Mouse (Mus musculus): ENCODE measurements around the gene Plekhg1. TPM values are rescaled to one million over a fixed set of nuclear protein-coding genes. Genes with fewer than 3 reads are reported as not detected.
A peak's percentile ranks its signal among the peaks of the same experiment; 100 is the strongest.

Plekhg1 gene
- polyA plus RNA-seq, 1 experiment from 2014 or later = 9.1 TPM

DNA sequence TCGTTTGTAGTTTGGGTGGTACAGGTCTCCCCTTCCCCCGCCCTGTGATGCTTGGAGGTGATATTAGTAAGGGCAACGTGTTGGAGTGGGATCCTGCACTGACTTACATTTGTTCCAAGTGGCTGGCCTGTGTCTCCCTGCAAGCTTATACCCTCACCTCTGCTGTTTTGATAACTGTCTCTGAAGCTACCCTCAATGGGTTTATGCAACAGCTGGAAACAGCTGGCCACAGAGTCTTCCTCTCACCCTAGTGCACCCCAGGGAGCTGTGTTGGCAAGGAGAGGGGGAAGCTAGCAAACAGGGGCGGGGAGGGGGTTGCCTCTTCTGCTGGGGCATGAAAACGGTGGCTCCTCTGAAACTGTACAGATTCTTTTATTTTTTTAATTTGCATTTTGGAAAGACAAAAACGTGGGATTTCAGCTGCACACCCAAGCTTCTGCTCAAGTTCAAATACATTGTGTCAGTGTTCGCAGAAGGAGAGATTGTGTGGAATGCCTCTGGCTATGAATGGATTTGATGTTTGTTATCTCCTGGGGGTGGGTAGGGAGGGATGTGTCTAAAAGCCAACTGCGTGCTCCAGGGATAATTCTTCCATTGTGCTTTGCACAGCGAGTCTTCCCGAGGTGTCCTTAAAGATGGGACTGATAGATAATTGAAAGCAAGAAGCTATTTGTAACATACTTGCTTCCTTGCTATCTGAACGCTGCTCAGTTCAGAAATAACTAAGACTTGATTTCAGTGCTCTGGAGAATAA, 119.0 kb downstream of the Plekhg1 start:
- ATAC-seq (ENCODE audit: low FRiP score) (no peak), DNase-seq (ENCODE audit: low spot score) (no peak)
- Histone ChIP-seq H3K27ac (no peak overlapping the region), H3K4me3 (replicated peaks; ENCODE audit: low read length) (no peak overlapping the region), H3K36me3 (replicated peaks; ENCODE audit: control insufficient read depth, insufficient read depth) (no peaks in the 10 kb centered on the region), H3K27me3 (ENCODE audit: control insufficient read depth, insufficient read depth, low read length) (no peaks in the 10 kb centered on the region), H3K4me2 (replicated peaks) (no peak overlapping the region), H3K9ac (no peak overlapping the region), H3K9me3 (ENCODE audit: control insufficient read depth, low read length) (no peaks in the 10 kb centered on the region), H3K4me1 (replicated peaks; ENCODE audit: control insufficient read depth, insufficient read depth, low read length) (peaks cover 15% of the 10 kb centered on the region)
- 28% methylated on average over 11 of the region's 11 CpGs for WGBS

DNA sequence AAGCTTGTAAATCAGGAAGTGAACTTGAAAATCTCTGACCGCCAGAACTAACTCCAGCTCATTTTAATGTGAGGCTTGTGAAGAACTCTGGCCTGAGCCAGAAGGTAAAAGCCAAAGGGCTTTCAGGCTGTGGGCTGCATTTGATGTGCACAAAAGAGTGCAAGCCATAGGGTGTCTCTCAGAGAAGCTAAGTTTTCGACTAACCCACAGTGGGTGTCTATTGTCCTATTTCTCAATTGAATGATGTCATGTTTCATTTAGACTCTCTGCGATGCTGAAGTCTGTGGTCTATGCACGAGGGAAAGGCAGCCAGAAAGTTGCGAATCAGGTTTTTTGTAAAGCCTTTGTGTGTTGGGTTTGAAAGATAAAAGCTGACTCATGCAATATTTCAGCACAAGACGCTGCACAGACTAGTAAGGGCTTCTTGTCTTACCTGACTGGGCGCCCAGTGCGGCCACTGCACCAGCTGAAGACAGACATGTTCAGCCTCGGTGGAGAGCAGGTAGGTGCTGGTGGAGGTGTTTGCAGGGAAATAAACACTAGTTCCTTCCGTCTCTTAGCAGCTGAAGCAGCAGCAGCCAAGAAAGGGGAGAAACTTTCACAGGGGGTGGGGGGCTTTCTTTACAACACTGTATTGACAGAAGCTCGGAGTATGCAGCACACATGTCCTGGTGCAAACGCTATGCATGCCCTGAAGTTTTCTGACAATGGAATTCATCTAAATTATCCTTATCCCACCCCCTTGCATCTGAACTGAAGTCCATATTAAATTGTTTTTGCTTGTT, 123.4 kb downstream of the Plekhg1 start:
- Histone ChIP-seq H3K4me2 (replicated peaks) (peak overlapping the region; percentile 46), H3K9me3 (ENCODE audit: control insufficient read depth, low read length) (no peaks in the 10 kb centered on the region), H3K4me1 (replicated peaks; ENCODE audit: control insufficient read depth, insufficient read depth, low read length) (peaks cover 11% of the 10 kb centered on the region), H3K27ac (peak overlapping the region; percentile 9), H3K4me3 (replicated peaks; ENCODE audit: low read length) (peak overlapping the region; percentile 10; the same call in 1 of the 2 replicates), H3K9ac (0 out of 2 replicates have a peak overlapping the region, but pooled peaks have one; percentile 18), H3K27me3 (ENCODE audit: control insufficient read depth, insufficient read depth, low read length) (no peaks in the 10 kb centered on the region), H3K36me3 (replicated peaks; ENCODE audit: control insufficient read depth, insufficient read depth) (no peaks in the 10 kb centered on the region)
- peak; percentile 62 for DNase-seq (ENCODE audit: low spot score)
- 8% methylated on average over 12 of the region's 12 CpGs for WGBS
- ATAC-seq (ENCODE audit: low FRiP score) = peak; percentile 66

DNA sequence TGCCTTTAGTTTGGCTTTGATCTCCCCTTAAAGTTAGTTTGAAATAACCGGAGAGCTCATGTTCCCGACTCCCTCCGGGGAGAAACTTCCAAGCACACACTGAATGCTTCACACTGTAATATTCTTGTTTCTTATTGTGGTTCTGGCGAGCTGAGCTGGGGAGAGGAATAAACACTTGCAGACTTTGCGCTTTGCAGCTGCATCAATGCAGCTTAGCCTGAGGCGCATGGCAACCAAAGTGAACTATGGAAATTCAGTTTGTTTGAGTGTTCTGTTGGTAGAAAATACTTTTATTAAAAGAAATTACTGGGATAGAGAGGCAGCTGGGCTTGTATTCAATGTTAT, 124.0 kb downstream of the Plekhg1 start:
- H3K27ac ChIP-seq = peak overlapping the region; percentile 9
- WGBS = 19% methylated on average over 6 of the region's 6 CpGs
- peaks cover 8% of the 10 kb centered on the region for H3K4me1 ChIP-seq (replicated peaks; ENCODE audit: control insufficient read depth, insufficient read depth, low read length)
- H3K4me2 ChIP-seq (replicated peaks) = peak overlapping the region; percentile 46
- 0 out of 2 replicates have a peak overlapping the region, but pooled peaks have one; percentile 18 for H3K9ac ChIP-seq
- ATAC-seq (ENCODE audit: low FRiP score) (no peak), DNase-seq (ENCODE audit: low spot score) (peak; percentile 61)
- H3K36me3 ChIP-seq (replicated peaks; ENCODE audit: control insufficient read depth, insufficient read depth) = no peaks in the 10 kb centered on the region
- H3K4me3 ChIP-seq (replicated peaks; ENCODE audit: low read length) = peak overlapping the region; percentile 10; the same call in 1 of the 2 replicates
- H3K27me3 ChIP-seq (ENCODE audit: control insufficient read depth, insufficient read depth, low read length) = no peaks in the 10 kb centered on the region
- no peaks in the 10 kb centered on the region for H3K9me3 ChIP-seq (ENCODE audit: control insufficient read depth, low read length)

DNA sequence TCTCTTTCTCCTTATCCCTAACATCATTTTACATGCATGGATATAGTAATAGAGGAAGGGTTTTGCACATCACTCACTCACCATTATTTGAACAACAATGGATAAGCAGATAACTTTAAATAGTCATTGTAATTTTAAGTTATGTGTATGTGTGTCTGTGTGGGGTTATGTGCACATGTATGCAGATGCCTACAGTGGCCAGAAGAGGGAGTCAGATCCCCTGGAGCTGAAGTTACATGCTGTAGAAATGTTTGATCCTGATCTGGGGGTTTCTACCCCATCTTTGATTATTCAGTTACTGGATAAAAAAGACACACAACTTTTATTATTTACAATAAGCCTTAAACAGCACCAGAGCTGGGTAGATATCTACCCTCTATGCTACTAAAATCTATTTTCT, 127.1 kb downstream of the Plekhg1 start:
- Histone ChIP-seq H3K36me3 (replicated peaks; ENCODE audit: control insufficient read depth, insufficient read depth) (no peaks in the 10 kb centered on the region), H3K9ac (no peak overlapping the region), H3K27me3 (ENCODE audit: control insufficient read depth, insufficient read depth, low read length) (no peaks in the 10 kb centered on the region), H3K4me3 (replicated peaks; ENCODE audit: low read length) (no peak overlapping the region), H3K27ac (no peak overlapping the region), H3K9me3 (ENCODE audit: control insufficient read depth, low read length) (no peaks in the 10 kb centered on the region), H3K4me2 (replicated peaks) (no peak overlapping the region), H3K4me1 (replicated peaks; ENCODE audit: control insufficient read depth, insufficient read depth, low read length) (peaks cover 7% of the 10 kb centered on the region; the same call in 1 of the 2 replicates)
- ATAC-seq (ENCODE audit: low FRiP score) (no peak), DNase-seq (ENCODE audit: low spot score) (no peak)

DNA sequence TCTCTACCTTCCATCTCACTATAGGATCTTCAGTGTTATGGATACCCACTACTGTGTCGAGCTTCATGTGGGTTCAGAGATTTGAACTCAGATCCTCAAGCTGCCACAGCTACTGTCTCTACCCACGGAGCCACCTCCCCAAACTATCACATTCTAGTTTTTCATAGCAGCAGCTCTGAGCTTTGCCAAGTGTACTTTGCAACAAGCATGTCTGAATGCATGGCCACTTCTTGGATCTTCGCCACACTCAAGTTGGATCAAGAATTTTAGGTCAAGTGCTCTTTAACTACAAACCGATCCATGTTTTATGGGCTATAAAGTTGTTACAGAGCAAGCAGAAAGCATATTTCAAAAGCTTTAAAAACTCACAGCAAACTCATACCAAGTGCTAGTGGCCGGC, 130.7 kb downstream of the Plekhg1 start:
- H3K9ac ChIP-seq = no peak overlapping the region
- WGBS = 95% methylated on average over 5 of the region's 5 CpGs
- DNase-seq (ENCODE audit: low spot score) = no peak

DNA sequence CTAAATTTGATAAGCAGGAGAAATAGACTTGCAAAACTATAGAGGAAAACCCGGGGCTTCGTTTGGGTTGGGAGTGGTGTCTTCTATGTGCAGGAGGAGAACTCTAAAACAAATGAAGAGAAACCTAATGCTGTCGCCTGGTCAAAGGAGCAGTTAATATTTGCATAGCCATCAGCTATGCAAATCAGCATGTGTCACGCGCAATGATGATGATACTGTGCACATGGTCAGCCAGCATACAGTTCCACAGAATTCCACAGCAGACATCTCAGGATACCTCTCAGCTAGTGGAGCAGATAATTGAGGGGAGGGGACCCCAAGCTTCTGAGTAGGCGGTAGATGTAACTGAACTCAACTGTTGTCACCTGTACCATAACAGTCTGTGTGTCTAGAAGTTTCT, 133.3 kb downstream of the Plekhg1 start:
- Histone ChIP-seq H3K4me3 (replicated peaks; ENCODE audit: low read length) (no peak overlapping the region), H3K9ac (no peak overlapping the region), H3K27me3 (ENCODE audit: control insufficient read depth, insufficient read depth, low read length) (no peaks in the 10 kb centered on the region), H3K4me2 (replicated peaks) (no peak overlapping the region), H3K27ac (no peak overlapping the region), H3K4me1 (replicated peaks; ENCODE audit: control insufficient read depth, insufficient read depth, low read length) (no peaks in the 10 kb centered on the region), H3K9me3 (ENCODE audit: control insufficient read depth, low read length) (no peaks in the 10 kb centered on the region), H3K36me3 (replicated peaks; ENCODE audit: control insufficient read depth, insufficient read depth) (no peaks in the 10 kb centered on the region)
- WGBS = 96% methylated on average over 6 of the region's 6 CpGs
- ATAC-seq (ENCODE audit: low FRiP score) = no peak
- no peak for DNase-seq (ENCODE audit: low spot score)

More for the DNA sequence above, 130.7 kb downstream of the Plekhg1 start:
- Histone ChIP-seq H3K27ac (no peak overlapping the region), H3K4me3 (replicated peaks; ENCODE audit: low read length) (no peak overlapping the region), H3K4me2 (replicated peaks) (no peak overlapping the region), H3K27me3 (ENCODE audit: control insufficient read depth, insufficient read depth, low read length) (no peaks in the 10 kb centered on the region), H3K9me3 (ENCODE audit: control insufficient read depth, low read length) (no peaks in the 10 kb centered on the region), H3K4me1 (replicated peaks; ENCODE audit: control insufficient read depth, insufficient read depth, low read length) (no peaks in the 10 kb centered on the region), H3K36me3 (replicated peaks; ENCODE audit: control insufficient read depth, insufficient read depth) (no peaks in the 10 kb centered on the region)
- ATAC-seq (ENCODE audit: low FRiP score) = no peak

DNA sequence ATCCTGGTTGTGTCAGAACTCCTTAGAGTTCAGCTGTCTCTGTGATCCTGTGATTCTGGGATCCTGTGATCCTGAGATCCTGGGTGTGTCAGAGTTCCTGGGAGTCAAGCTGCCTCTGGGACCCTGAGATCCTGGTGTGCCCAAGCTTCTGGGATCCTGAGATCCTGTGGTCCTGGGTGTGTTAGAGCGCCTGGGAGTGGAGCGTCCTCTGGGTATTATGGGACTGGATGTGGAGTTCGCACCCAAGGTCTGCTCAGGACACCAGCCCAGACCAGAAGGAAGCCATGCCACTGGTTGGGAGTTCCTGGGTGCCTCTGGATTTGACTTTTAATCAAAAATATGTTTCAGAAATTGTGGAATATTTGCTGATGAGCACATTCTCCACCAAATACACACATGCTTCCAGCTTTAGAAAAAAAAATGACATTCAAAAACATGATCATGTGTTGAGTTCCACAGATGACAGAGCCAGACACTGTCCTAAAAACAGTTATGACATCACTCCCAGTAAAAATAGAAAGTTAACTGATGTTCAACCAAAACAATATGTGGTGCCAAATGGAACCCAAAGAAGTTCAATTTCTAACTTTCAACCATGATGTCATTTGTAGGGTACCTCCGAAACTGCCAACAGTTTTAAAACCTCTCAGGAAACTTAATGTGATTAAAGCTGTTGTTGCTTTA, 137.8 kb downstream of the Plekhg1 start:
- H3K9ac ChIP-seq = no peak overlapping the region
- no peaks in the 10 kb centered on the region for H3K9me3 ChIP-seq (ENCODE audit: control insufficient read depth, low read length)
- H3K27ac ChIP-seq = no peak overlapping the region
- H3K4me1 ChIP-seq (replicated peaks; ENCODE audit: control insufficient read depth, insufficient read depth, low read length) = no peaks in the 10 kb centered on the region
- DNase-seq (ENCODE audit: low spot score) = no peak
- no peak overlapping the region for H3K4me2 ChIP-seq (replicated peaks)
- H3K36me3 ChIP-seq (replicated peaks; ENCODE audit: control insufficient read depth, insufficient read depth) = no peaks in the 10 kb centered on the region; the same call in 1 of the 2 replicates
- ATAC-seq (ENCODE audit: low FRiP score) = no peak
- WGBS = 96% methylated on average over 4 of the region's 4 CpGs
- no peak overlapping the region for H3K4me3 ChIP-seq (replicated peaks; ENCODE audit: low read length)
- no peaks in the 10 kb centered on the region for H3K27me3 ChIP-seq (ENCODE audit: control insufficient read depth, insufficient read depth, low read length)

DNA sequence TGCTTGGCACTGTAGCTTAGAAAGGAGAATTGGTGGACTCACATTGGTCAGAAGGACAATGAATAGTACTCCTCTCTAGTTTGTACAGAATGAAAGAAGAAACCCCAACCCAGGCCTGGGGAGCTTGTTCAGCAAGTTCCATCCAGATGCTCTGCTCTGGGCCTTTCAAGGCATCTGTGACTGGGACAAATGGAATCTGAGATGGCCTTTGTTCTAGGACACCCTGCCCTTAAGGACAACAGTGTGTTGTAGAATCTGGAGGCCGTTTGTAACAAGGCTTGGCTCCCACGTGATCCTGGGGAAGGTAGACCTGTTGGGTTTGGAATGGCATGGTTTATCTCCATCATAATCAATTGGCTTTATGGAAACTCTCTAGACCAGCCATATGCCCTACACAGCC, 141.0 kb downstream of the Plekhg1 start:
- no peak for ATAC-seq (ENCODE audit: low FRiP score)

DNA sequence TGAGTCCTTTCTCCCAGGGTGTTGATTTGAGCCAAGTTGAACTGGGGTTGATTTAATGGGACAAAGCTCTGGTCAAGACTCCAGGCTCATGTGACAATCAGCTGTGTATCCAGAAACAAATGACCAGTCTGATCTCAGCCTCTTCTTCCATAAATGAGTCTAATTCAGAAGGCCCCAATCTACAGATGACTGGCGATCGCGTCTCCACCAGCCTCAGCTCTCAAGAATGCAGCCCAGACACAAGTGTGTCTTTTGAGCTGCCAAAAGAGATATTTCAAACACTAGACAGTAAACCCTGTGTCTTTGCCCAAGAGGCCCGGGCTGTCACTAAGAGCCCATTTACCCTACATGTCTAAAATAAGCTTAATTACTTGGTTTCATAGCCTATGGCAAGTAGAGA, 148.3 kb downstream of the Plekhg1 start:
- Histone ChIP-seq H3K27ac (no peak overlapping the region), H3K4me1 (replicated peaks; ENCODE audit: control insufficient read depth, insufficient read depth, low read length) (no peaks in the 10 kb centered on the region), H3K4me3 (replicated peaks; ENCODE audit: low read length) (no peak overlapping the region), H3K9me3 (ENCODE audit: control insufficient read depth, low read length) (no peaks in the 10 kb centered on the region), H3K9ac (no peak overlapping the region), H3K27me3 (ENCODE audit: control insufficient read depth, insufficient read depth, low read length) (no peaks in the 10 kb centered on the region), H3K4me2 (replicated peaks) (no peak overlapping the region), H3K36me3 (replicated peaks; ENCODE audit: control insufficient read depth, insufficient read depth) (no peaks in the 10 kb centered on the region)
- DNase-seq (ENCODE audit: low spot score) (no peak), ATAC-seq (ENCODE audit: low FRiP score) (no peak)
- 80% methylated on average over 4 of the region's 4 CpGs for WGBS

More for the DNA sequence above, 141.0 kb downstream of the Plekhg1 start:
- H3K27me3 ChIP-seq (ENCODE audit: control insufficient read depth, insufficient read depth, low read length) = no peaks in the 10 kb centered on the region
- H3K27ac ChIP-seq = no peak overlapping the region
- no peaks in the 10 kb centered on the region for H3K9me3 ChIP-seq (ENCODE audit: control insufficient read depth, low read length)
- H3K4me1 ChIP-seq (replicated peaks; ENCODE audit: control insufficient read depth, insufficient read depth, low read length) = no peaks in the 10 kb centered on the region
- H3K4me3 ChIP-seq (replicated peaks; ENCODE audit: low read length) = no peak overlapping the region
- no peak for DNase-seq (ENCODE audit: low spot score)
- H3K9ac ChIP-seq = no peak overlapping the region
- no peaks in the 10 kb centered on the region; the same call in 1 of the 2 replicates for H3K36me3 ChIP-seq (replicated peaks; ENCODE audit: control insufficient read depth, insufficient read depth)
- WGBS = 84% methylated on average over 2 of the region's 2 CpGs
- no peak overlapping the region for H3K4me2 ChIP-seq (replicated peaks)

Data from hindbrain, embryonic 14.5 days (tissue).